Mouse (Mus musculus) liver, embryonic 11.5 days (tissue): ENCODE data around the gene Olfr539. TPM values are rescaled to one million over a fixed set of nuclear protein-coding genes. Genes with fewer than 3 reads are reported as not detected.
"Not testable (repeated sequence)": the region's sequence is repeated elsewhere in the genome, so short reads cannot be mapped to it uniquely, and the experiment has no call there.

Experiments used
- ATAC-seq: fragments of 200-750 bp; cut with Nextera tagmentation; replicated peaks from 2 replicates; pipeline ENCODE4 v1.8.0; 2017; ENCODE audit warnings: moderate number of reproducible peaks, mild to moderate bottlenecking, moderate TSS enrichment, moderate library complexity; ENCODE audit not compliant: low FRiP score
- DNase-seq: peaks from one replicate; pipeline ENCODE4 v3.0.0-alpha.2; 2017; ENCODE audit warnings: low spot score
- H3K27ac ChIP-seq: fragments of 300-500 bp; sonication (generic); 2 replicates; pipeline ENCODE4 v1.5.1; 2014; ENCODE audit warnings: mild to moderate bottlenecking, low read depth, low read length, control low read depth
- H3K27me3 ChIP-seq: fragments of 300-500 bp; sonication (generic); replicated peaks from 2 replicates; pipeline ENCODE4 v1.6.1; 2014; ENCODE audit warnings: low read length, mixed read lengths; ENCODE audit not compliant: control insufficient read depth, insufficient read depth
- H3K36me3 ChIP-seq: fragments of 300-500 bp; sonication (generic); 2 replicates; pipeline ENCODE4 v1.6.1; 2014; ENCODE audit warnings: mild to moderate bottlenecking, low read length, moderate library complexity, mixed read lengths; ENCODE audit not compliant: control insufficient read depth, insufficient read depth
- H3K4me1 ChIP-seq: fragments of 300-500 bp; sonication (generic); replicated peaks from 2 replicates; pipeline ENCODE4 v1.6.1; 2014; ENCODE audit warnings: low read length, mixed read lengths; ENCODE audit not compliant: control insufficient read depth, insufficient read depth
- H3K4me2 ChIP-seq: fragments of 300-500 bp; sonication (generic); 2 replicates; pipeline ENCODE4 v1.6.1; 2014; ENCODE audit warnings: mild to moderate bottlenecking, control low read depth, moderate library complexity
- H3K4me3 ChIP-seq: fragments of 300-500 bp; sonication (generic); 2 replicates; pipeline ENCODE4 v1.5.1; 2014; ENCODE audit warnings: low read depth, low read length, control low read depth
- H3K9ac ChIP-seq: fragments of 300-500 bp; sonication (generic); 2 replicates; pipeline ENCODE4 v1.6.1; 2014; ENCODE audit warnings: low read depth, low read length, control low read depth
- H3K9me3 ChIP-seq: fragments of 300-500 bp; sonication (generic); 2 replicates; pipeline ENCODE4 v1.6.1; 2016; ENCODE audit warnings: low read length, inconsistent platforms, mixed read lengths; ENCODE audit not compliant: control insufficient read depth
- WGBS: fragments of 180-500 bp; shearing (Covaris S2); extraction: QIAGEN DNeasy Blood & Tissue Kit; methylation state at CpG from one replicate; pipeline ENCODE4 v1.1.7; 2014; 5-methylcytosine and 5-hydroxymethylcytosine counted together
- polyA plus RNA-seq: library from polyadenylated mRNA; unstranded; fragments of >200 nt; fragmentation: Nextera tagmentation; extraction: Ambion mirVana; gene quantifications from 2 replicates; pipeline ENCODE4 v1.2.1, GENCODE M21; 2014

The Olfr539 gene
- not detected in 2 replicates for polyA plus RNA-seq

GRCm38 (mm10) chr7:140659630-140660029, at the start of gene Olfr539:
TSS of gene Olfr539 (plus strand) at chr7:140659930.
- Histone ChIP-seq H3K9ac (no peak within 1 kb of the TSS), H3K27me3 (no peaks in the 10 kb centered on the region), H3K27ac (no peak within 1 kb of the TSS), H3K9me3 (no peaks in the 10 kb centered on the region), H3K36me3 (no peaks in the 10 kb centered on the region), H3K4me2 (no peak within 1 kb of the TSS), H3K4me1 (no peaks in the 10 kb centered on the region), H3K4me3 (no peak within 1 kb of the TSS)
- ATAC-seq (no peak), DNase-seq (no peak)
- WGBS = 65% methylated on average over 4 of the region's 4 CpGs

- H3K27me3 ChIP-seq, ATAC-seq, H3K9ac ChIP-seq, H3K9me3 ChIP-seq, H3K4me1 ChIP-seq, H3K4me3 ChIP-seq, DNase-seq, H3K4me2 ChIP-seq, H3K27ac ChIP-seq, H3K36me3 ChIP-seq: not testable (repeated sequence)
- WGBS = 74% methylated on average over 3 of the region's 3 CpGs
These were observed 31.1 kb upstream of the Olfr539 start, which contains the start of gene Olfr61 for GRCm38 (mm10) chr7:140628670-140629069. TSS of gene Olfr61 (plus strand) at chr7:140628970.

- ATAC-seq (no peak), DNase-seq (no peak)
- Histone ChIP-seq H3K27me3 (no peaks in the 10 kb centered on the region), H3K9ac (no peak overlapping the region), H3K4me3 (no peak overlapping the region), H3K9me3 (no peaks in the 10 kb centered on the region), H3K36me3 (no peaks in the 10 kb centered on the region), H3K27ac (no peak overlapping the region), H3K4me2 (no peak overlapping the region), H3K4me1 (no peaks in the 10 kb centered on the region)
- 56% methylated on average over 1 of the region's 1 CpGs for WGBS
These were observed 29.2 kb upstream of the Olfr539 start for GRCm38 (mm10) chr7:140630559-140630958.

GRCm38 (mm10) chr7:140646152-140646551, 13.6 kb upstream of the Olfr539 start, which contains the start of gene Olfr53:
TSS of gene Olfr53 (plus strand) at chr7:140646452.
- Histone ChIP-seq H3K27ac (no peak within 1 kb of the TSS), H3K4me3 (no peak within 1 kb of the TSS), H3K4me1 (no peaks in the 10 kb centered on the region), H3K9me3 (no peaks in the 10 kb centered on the region), H3K27me3 (no peaks in the 10 kb centered on the region), H3K9ac (no peak within 1 kb of the TSS), H3K36me3 (no peaks in the 10 kb centered on the region), H3K4me2 (no peak within 1 kb of the TSS)
- WGBS = 73% methylated on average over 1 of the region's 1 CpGs
- ATAC-seq (no peak), DNase-seq (no peak)

GRCm38 (mm10) chr7:140670693-140671092, 11.0 kb downstream of the Olfr539 start:
- not testable (repeated sequence) for H3K27me3 ChIP-seq, ATAC-seq, H3K9me3 ChIP-seq, H3K9ac ChIP-seq, H3K4me1 ChIP-seq, H3K4me3 ChIP-seq, H3K36me3 ChIP-seq, DNase-seq, H3K4me2 ChIP-seq, H3K27ac ChIP-seq
- 68% methylated on average over 3 of the region's 3 CpGs for WGBS

- no peak for DNase-seq
- Histone ChIP-seq H3K4me2 (no peak overlapping the region), H3K4me3 (no peak overlapping the region), H3K9me3 (no peaks in the 10 kb centered on the region), H3K27ac (no peak overlapping the region), H3K27me3 (no peaks in the 10 kb centered on the region), H3K4me1 (no peaks in the 10 kb centered on the region), H3K9ac (no peak overlapping the region), H3K36me3 (no peaks in the 10 kb centered on the region)
- ATAC-seq = no peak
- 9% methylated on average over 6 of the region's 6 CpGs for WGBS
These were observed 16.1 kb downstream of the Olfr539 start for GRCm38 (mm10) chr7:140675863-140676262.

- not testable (repeated sequence) for H3K36me3 ChIP-seq, DNase-seq, H3K4me1 ChIP-seq, H3K27me3 ChIP-seq, ATAC-seq, H3K9ac ChIP-seq, H3K9me3 ChIP-seq, H3K4me3 ChIP-seq, H3K27ac ChIP-seq, H3K4me2 ChIP-seq
- WGBS = 62% methylated on average over 4 of the region's 4 CpGs
These were observed 19.9 kb downstream of the Olfr539 start for GRCm38 (mm10) chr7:140679591-140679990.

GRCm38 (mm10) chr7:140681651-140682050, 21.9 kb downstream of the Olfr539 start, which contains the start of gene Olfr45:
TSS of gene Olfr45 (plus strand) at chr7:140681951.
- H3K36me3 ChIP-seq = no peaks in the 10 kb centered on the region
- H3K4me3 ChIP-seq = no peak within 1 kb of the TSS
- ATAC-seq (no peak), DNase-seq (no peak)
- no peaks in the 10 kb centered on the region for H3K9me3 ChIP-seq
- H3K27ac ChIP-seq = no peak within 1 kb of the TSS
- 84% methylated on average over 1 of the region's 1 CpGs for WGBS
- no peak within 1 kb of the TSS for H3K4me2 ChIP-seq
- no peaks in the 10 kb centered on the region for H3K4me1 ChIP-seq
- H3K27me3 ChIP-seq = no peaks in the 10 kb centered on the region
- H3K9ac ChIP-seq = no peak within 1 kb of the TSS

- DNase-seq = no peak
- no peaks in the 10 kb centered on the region for H3K4me1 ChIP-seq
- no peak for ATAC-seq
These were observed 37.2 kb downstream of the Olfr539 start, which contains the start of gene Olfr541 for GRCm38 (mm10) chr7:140696967-140697366. TSS of gene Olfr541 (plus strand) at chr7:140697267.

More at GRCm38 (mm10) chr7:140696967-140697366, 37.2 kb downstream of the Olfr539 start, which contains the start of gene Olfr541:
- Histone ChIP-seq H3K4me2 (no peak within 1 kb of the TSS), H3K27ac (no peak within 1 kb of the TSS), H3K4me3 (no peak within 1 kb of the TSS), H3K36me3 (no peaks in the 10 kb centered on the region), H3K27me3 (no peaks in the 10 kb centered on the region), H3K9me3 (no peaks in the 10 kb centered on the region), H3K9ac (no peak within 1 kb of the TSS)
